Mouse (Mus musculus) forebrain, embryonic 12.5 days (tissue): ENCODE data around the gene Pex7. TPM values are rescaled to one million over a fixed set of nuclear protein-coding genes. Genes with fewer than 3 reads are reported as not detected.

Experiments used
- ATAC-seq: fragments of 200-750 bp; cut with Nextera tagmentation; 2 replicates; pipeline ENCODE4 v1.8.0; 2017; ENCODE audit warnings: moderate TSS enrichment; ENCODE audit not compliant: low FRiP score
- H3K27ac ChIP-seq: fragments of 300-500 bp; sonication (generic); 2 replicates; pipeline ENCODE4 v1.5.1; 2016; ENCODE audit warnings: mild to moderate bottlenecking
- H3K27me3 ChIP-seq: fragments of 300-500 bp; sonication (generic); 2 replicates; pipeline ENCODE4 v1.6.1; 2016; ENCODE audit warnings: mild to moderate bottlenecking
- H3K36me3 ChIP-seq: fragments of 300-500 bp; sonication (generic); replicated peaks from 2 replicates; pipeline ENCODE4 v1.6.1; 2016; ENCODE audit warnings: mild to moderate bottlenecking
- H3K4me1 ChIP-seq: fragments of 300-500 bp; sonication (generic); 2 replicates; pipeline ENCODE4 v1.6.1; 2016
- H3K4me2 ChIP-seq: fragments of 300-500 bp; sonication (generic); 2 replicates; pipeline ENCODE4 v1.6.1; 2016; ENCODE audit warnings: mild to moderate bottlenecking, moderate library complexity
- H3K4me3 ChIP-seq: fragments of 300-500 bp; sonication (generic); replicated peaks from 2 replicates; pipeline ENCODE4 v1.5.1; 2016; ENCODE audit warnings: mild to moderate bottlenecking
- H3K9ac ChIP-seq: fragments of 300-500 bp; sonication (generic); 2 replicates; pipeline ENCODE4 v1.6.1; 2016; ENCODE audit warnings: mild to moderate bottlenecking
- H3K9me3 ChIP-seq: fragments of 300-500 bp; sonication (generic); 2 replicates; pipeline ENCODE4 v1.6.1; 2016
- WGBS: fragments of 180-500 bp; shearing (Covaris S2); methylation state at CpG from one replicate; pipeline ENCODE4 v1.1.7; 2016; 5-methylcytosine and 5-hydroxymethylcytosine counted together
- polyA plus RNA-seq: library from polyadenylated mRNA; unstranded; fragments of >200 nt; fragmentation: Nextera tagmentation; extraction: Ambion mirVana; gene quantifications from 2 replicates; pipeline ENCODE4 v1.2.1, GENCODE M21; 2016

Pex7 gene
- polyA plus RNA-seq, 1 experiment from 2014 or later, result 26.0 TPM

- H3K4me1 ChIP-seq, result peaks cover 29% of the 10 kb centered on the region
- no peak for ATAC-seq
- H3K27me3 ChIP-seq, result peaks cover 61% of the 10 kb centered on the region
- 31% methylated on average over 6 of the region's 6 CpGs for WGBS
- H3K9ac ChIP-seq, result no peak overlapping the region
- no peak overlapping the region for H3K27ac ChIP-seq
- no peaks in the 10 kb centered on the region for H3K9me3 ChIP-seq
- H3K4me2 ChIP-seq, result no peak overlapping the region
- no peaks in the 10 kb centered on the region for H3K36me3 ChIP-seq
- no peak overlapping the region for H3K4me3 ChIP-seq
Observed at GRCm38 (mm10) chr10:19852776-19853175, 54.7 kb downstream of the Pex7 start.

GRCm38 (mm10) chr10:19850998-19851691, 56.3 kb downstream of the Pex7 start, which contains the start of gene Slc35d3:
Gene Slc35d3, minus strand, starts transcription at chr10:19851459.
- under 1% methylated on average over 71 of the region's 72 CpGs for WGBS

GRCm38 (mm10) chr10:19850544-19850997, 56.9 kb downstream of the Pex7 start:
- Histone ChIP-seq H3K4me2 (peak overlapping the region; percentile 99), H3K9ac (peak overlapping the region; percentile 66), H3K4me1 (peaks cover 29% of the 10 kb centered on the region), H3K36me3 (no peaks in the 10 kb centered on the region), H3K27ac (no peak overlapping the region), H3K4me3 (peak overlapping the region; percentile 61), H3K9me3 (no peaks in the 10 kb centered on the region), H3K27me3 (peaks cover 70% of the 10 kb centered on the region)
- peak; percentile 66 for ATAC-seq
- under 1% methylated on average over 36 of the region's 36 CpGs for WGBS

More at GRCm38 (mm10) chr10:19850998-19851691, 56.3 kb downstream of the Pex7 start, which contains the start of gene Slc35d3:
- Histone ChIP-seq H3K4me3 (peak within 1 kb of the TSS; percentile 61), H3K36me3 (no peaks in the 10 kb centered on the region), H3K9ac (peak within 1 kb of the TSS; percentile 66), H3K9me3 (no peaks in the 10 kb centered on the region), H3K27ac (no peak within 1 kb of the TSS), H3K4me1 (peaks cover 29% of the 10 kb centered on the region), H3K27me3 (peaks cover 65% of the 10 kb centered on the region), H3K4me2 (peak within 1 kb of the TSS; percentile 99)
- peak; percentile 61 for ATAC-seq

- H3K9me3 ChIP-seq, result no peaks in the 10 kb centered on the region
- H3K4me2 ChIP-seq, result peak overlapping the region; percentile 99
- H3K4me1 ChIP-seq, result peaks cover 29% of the 10 kb centered on the region
- peak overlapping the region; percentile 61 for H3K4me3 ChIP-seq
- WGBS, result under 1% methylated on average over 32 of the region's 32 CpGs
- H3K27me3 ChIP-seq, result peaks cover 70% of the 10 kb centered on the region
- ATAC-seq, result peak; percentile 58
- peak overlapping the region; percentile 66; the same call in 1 of the 2 replicates for H3K9ac ChIP-seq
- H3K27ac ChIP-seq, result no peak overlapping the region
- no peaks in the 10 kb centered on the region for H3K36me3 ChIP-seq
Observed at GRCm38 (mm10) chr10:19849771-19850365, 57.6 kb downstream of the Pex7 start.

- peaks cover 29% of the 10 kb centered on the region for H3K4me1 ChIP-seq
- no peak for ATAC-seq
- H3K27ac ChIP-seq, result no peak overlapping the region
- H3K9ac ChIP-seq, result peak overlapping the region; percentile 66; the same call in 1 of the 2 replicates
- peak overlapping the region; percentile 61 for H3K4me3 ChIP-seq
- H3K9me3 ChIP-seq, result no peaks in the 10 kb centered on the region
- H3K27me3 ChIP-seq, result peaks cover 67% of the 10 kb centered on the region
- H3K4me2 ChIP-seq, result peak overlapping the region; percentile 99
- 4% methylated on average over 44 of the region's 44 CpGs for whole genome bisulfite sequencing
- no peaks in the 10 kb centered on the region for H3K36me3 ChIP-seq
Observed at GRCm38 (mm10) chr10:19848928-19849770, 58.3 kb downstream of the Pex7 start.

- Histone ChIP-seq H3K27ac (no peak overlapping the region), H3K27me3 (peaks cover 3% of the 10 kb centered on the region; the same call in 1 of the 2 replicates), H3K4me3 (no peak overlapping the region), H3K9ac (no peak overlapping the region), H3K36me3 (no peaks in the 10 kb centered on the region), H3K4me2 (no peak overlapping the region), H3K9me3 (no peaks in the 10 kb centered on the region), H3K4me1 (no peaks in the 10 kb centered on the region; the same call in 1 of the 2 replicates)
- no peak for ATAC-seq
- WGBS, result 91% methylated on average over 5 of the region's 5 CpGs
Observed at GRCm38 (mm10) chr10:19839836-19840235, 67.7 kb downstream of the Pex7 start.

GRCm38 (mm10) chr10:19835887-19836710, 71.4 kb downstream of the Pex7 start:
- no peaks in the 10 kb centered on the region; the same call in 1 of the 2 replicates for H3K4me1 ChIP-seq
- no peak overlapping the region for H3K27ac ChIP-seq
- no peak overlapping the region for H3K4me2 ChIP-seq
- no peaks in the 10 kb centered on the region for H3K9me3 ChIP-seq
- whole genome bisulfite sequencing, result 48% methylated on average over 8 of the region's 8 CpGs
- no peak overlapping the region for H3K4me3 ChIP-seq
- H3K27me3 ChIP-seq, result no peaks in the 10 kb centered on the region
- peak; percentile 41; the same call in 1 of the 2 replicates for ATAC-seq
- no peak overlapping the region for H3K9ac ChIP-seq
- H3K36me3 ChIP-seq, result no peaks in the 10 kb centered on the region

GRCm38 (mm10) chr10:19834222-19834621, 73.3 kb downstream of the Pex7 start:
- Histone ChIP-seq H3K36me3 (no peaks in the 10 kb centered on the region), H3K4me2 (no peak overlapping the region), H3K9ac (no peak overlapping the region), H3K9me3 (no peaks in the 10 kb centered on the region), H3K4me1 (no peaks in the 10 kb centered on the region; the same call in 1 of the 2 replicates), H3K4me3 (no peak overlapping the region), H3K27ac (no peak overlapping the region), H3K27me3 (no peaks in the 10 kb centered on the region)
- WGBS, result 96% methylated on average over 6 of the region's 6 CpGs
- ATAC-seq, result no peak

- WGBS, result 85% methylated on average over 5 of the region's 5 CpGs
- Histone ChIP-seq H3K27me3 (no peaks in the 10 kb centered on the region), H3K36me3 (no peaks in the 10 kb centered on the region), H3K4me1 (no peaks in the 10 kb centered on the region; the same call in 1 of the 2 replicates), H3K27ac (no peak overlapping the region), H3K4me2 (no peak overlapping the region), H3K9me3 (no peaks in the 10 kb centered on the region), H3K4me3 (no peak overlapping the region), H3K9ac (no peak overlapping the region)
- no peak for ATAC-seq
Observed at GRCm38 (mm10) chr10:19831072-19831849, 76.2 kb downstream of the Pex7 start.

GRCm38 (mm10) chr10:19820986-19821385, 86.5 kb downstream of the Pex7 start:
- Histone ChIP-seq H3K27ac (no peak overlapping the region), H3K36me3 (no peaks in the 10 kb centered on the region), H3K9ac (no peak overlapping the region), H3K4me2 (no peak overlapping the region), H3K4me1 (no peaks in the 10 kb centered on the region; the same call in 1 of the 2 replicates), H3K27me3 (peaks cover 4% of the 10 kb centered on the region; the same call in 1 of the 2 replicates), H3K4me3 (no peak overlapping the region), H3K9me3 (no peaks in the 10 kb centered on the region)
- 67% methylated on average over 3 of the region's 3 CpGs for WGBS
- ATAC-seq, result no peak
